Mouse (Mus musculus) forebrain, embryonic 11.5 days (tissue): ENCODE measurements around the gene Slc5a5. TPM values are rescaled to one million over a fixed set of nuclear protein-coding genes. Genes with fewer than 3 reads are reported as not detected.
A peak's percentile ranks its signal among the peaks of the same experiment; 100 is the strongest.

Experiments used
- ATAC-seq: fragments of 200-750 bp; cut with Nextera tagmentation; replicated peaks from 2 replicates; pipeline ENCODE4 v1.8.0; 2017; ENCODE audit warnings: moderate TSS enrichment; ENCODE audit not compliant: low FRiP score
- DNase-seq: peaks from one replicate; pipeline ENCODE4 v3.0.0-alpha.2; 2017; ENCODE audit warnings: low spot score
- H3K27ac ChIP-seq: fragments of 300-500 bp; sonication (generic); 2 replicates; pipeline ENCODE4 v1.5.1; 2014; ENCODE audit warnings: low read depth, low read length
- H3K27me3 ChIP-seq: fragments of 300-500 bp; sonication (generic); 2 replicates; pipeline ENCODE4 v1.6.1; 2014; ENCODE audit warnings: mild to moderate bottlenecking, low read length, mixed read lengths; ENCODE audit not compliant: control insufficient read depth, insufficient read depth
- H3K36me3 ChIP-seq: fragments of 300-500 bp; sonication (generic); 2 replicates; pipeline ENCODE4 v1.6.1; 2014; ENCODE audit warnings: mild to moderate bottlenecking, low read length, moderate library complexity, mixed read lengths; ENCODE audit not compliant: control insufficient read depth, insufficient read depth
- H3K4me1 ChIP-seq: fragments of 300-500 bp; sonication (generic); replicated peaks from 2 replicates; pipeline ENCODE4 v1.6.1; 2014; ENCODE audit warnings: low read length, mixed read lengths; ENCODE audit not compliant: control insufficient read depth, insufficient read depth
- H3K4me2 ChIP-seq: fragments of 300-500 bp; sonication (generic); 2 replicates; pipeline ENCODE4 v1.6.1; 2014; ENCODE audit warnings: low read depth, mild to moderate bottlenecking, low read length, moderate library complexity, mixed read lengths; ENCODE audit not compliant: severe bottlenecking
- H3K4me3 ChIP-seq: fragments of 300-500 bp; sonication (generic); 2 replicates; pipeline ENCODE4 v1.5.1; 2014; ENCODE audit warnings: low read depth, low read length
- H3K9ac ChIP-seq: fragments of 300-500 bp; sonication (generic); 2 replicates; pipeline ENCODE4 v1.6.1; 2014; ENCODE audit warnings: low read length
- H3K9me3 ChIP-seq: fragments of 300-500 bp; sonication (generic); 2 replicates; pipeline ENCODE4 v1.6.1; 2016; ENCODE audit warnings: low read length, mixed read lengths; ENCODE audit not compliant: control insufficient read depth
- WGBS: fragments of 180-500 bp; shearing (Covaris S2); extraction: QIAGEN DNeasy Blood & Tissue Kit; methylation state at CpG from one replicate; pipeline ENCODE4 v1.1.7; 2014; 5-methylcytosine and 5-hydroxymethylcytosine counted together
- polyA plus RNA-seq: library from polyadenylated mRNA; unstranded; fragments of >200 nt; fragmentation: Nextera tagmentation; extraction: Ambion mirVana; gene quantifications from 2 replicates; pipeline ENCODE4 v1.2.1, GENCODE M21; 2014

Gene Slc5a5
- polyA plus RNA-seq, 1 experiment from 2014 or later, result 0.43 TPM

DNA sequence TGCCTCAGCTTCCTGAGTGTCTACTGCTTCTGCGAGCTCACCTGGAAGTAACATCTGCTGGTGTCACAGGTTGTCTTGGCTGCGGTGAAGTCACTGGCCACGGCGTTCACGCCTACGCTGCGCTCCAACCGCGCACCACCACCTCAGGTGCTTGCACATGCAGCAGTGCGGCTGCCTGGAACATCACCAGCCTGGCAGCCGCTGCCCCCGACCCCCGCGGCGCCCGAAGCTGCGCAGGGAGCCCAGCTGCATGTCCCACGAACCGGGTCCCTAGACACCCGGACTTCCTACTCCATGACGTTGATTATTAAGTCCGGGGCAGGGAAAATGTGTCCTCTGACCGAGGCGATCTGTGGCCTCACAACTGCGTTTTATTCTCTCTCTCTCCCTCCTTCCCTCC, 50.1 kb downstream of the Slc5a5 start:
- Histone ChIP-seq H3K9ac (no peak overlapping the region), H3K27me3 (no peaks in the 10 kb centered on the region), H3K27ac (no peak overlapping the region), H3K4me3 (no peak overlapping the region), H3K4me1 (peaks cover 5% of the 10 kb centered on the region; the same call in 1 of the 2 replicates), H3K9me3 (no peaks in the 10 kb centered on the region), H3K36me3 (no peaks in the 10 kb centered on the region), H3K4me2 (no peak overlapping the region)
- ATAC-seq, result no peak
- WGBS, result 73% methylated on average over 25 of the region's 25 CpGs
- DNase-seq, result no peak

DNA sequence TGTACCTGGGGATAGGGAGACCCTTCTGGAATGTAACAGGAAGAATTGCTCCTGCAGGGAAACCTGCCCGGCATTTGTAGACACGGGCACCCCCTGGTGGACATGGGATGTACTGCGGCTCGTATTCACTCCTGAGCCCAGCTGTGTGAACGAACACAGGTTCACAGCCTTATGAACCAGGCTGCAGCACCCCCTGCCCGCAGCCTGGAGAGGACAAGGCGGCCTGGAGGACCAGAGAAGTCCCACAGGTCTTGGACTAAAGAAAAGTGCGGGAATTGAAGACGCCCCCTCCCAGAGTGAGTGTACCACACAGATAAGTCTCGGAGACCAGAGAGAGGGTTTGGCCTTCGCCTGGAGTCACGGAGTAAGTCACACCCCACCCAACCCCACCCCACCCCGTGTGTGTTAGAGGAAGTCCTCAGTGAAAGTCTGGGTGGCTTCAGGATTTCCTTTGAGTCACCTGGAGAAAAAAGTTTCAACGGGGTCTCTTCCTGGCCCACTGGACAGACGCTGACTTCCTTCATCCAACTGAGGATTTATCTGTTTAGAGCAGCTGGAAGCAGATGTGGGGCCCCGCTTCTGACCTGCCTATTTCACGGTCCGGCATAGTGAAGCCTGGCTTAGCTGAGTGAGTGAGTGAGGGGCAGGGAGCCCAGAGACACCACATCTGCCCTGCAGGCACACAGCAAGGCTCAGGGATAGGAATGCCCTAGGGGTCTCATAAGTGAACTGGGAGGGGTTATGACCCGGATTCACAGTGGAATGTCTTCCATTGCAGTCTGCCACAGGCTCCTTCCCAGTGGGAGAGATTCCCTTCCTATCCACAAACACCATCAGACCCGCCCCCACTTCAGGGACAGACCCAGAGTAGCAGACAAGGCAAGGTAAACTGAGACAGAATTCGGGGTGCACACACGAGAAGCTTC, 51.1 kb downstream of the Slc5a5 start:
- no peak overlapping the region for H3K9ac ChIP-seq
- H3K27ac ChIP-seq, result no peak overlapping the region
- WGBS, result 44% methylated on average over 22 of the region's 22 CpGs
- H3K4me1 ChIP-seq, result peaks cover 5% of the 10 kb centered on the region; the same call in 1 of the 2 replicates
- H3K4me2 ChIP-seq, result no peak overlapping the region
- no peak overlapping the region for H3K4me3 ChIP-seq
- H3K9me3 ChIP-seq, result no peaks in the 10 kb centered on the region
- no peak for ATAC-seq
- no peaks in the 10 kb centered on the region for H3K36me3 ChIP-seq
- DNase-seq, result peak; percentile 96
- no peaks in the 10 kb centered on the region for H3K27me3 ChIP-seq

DNA sequence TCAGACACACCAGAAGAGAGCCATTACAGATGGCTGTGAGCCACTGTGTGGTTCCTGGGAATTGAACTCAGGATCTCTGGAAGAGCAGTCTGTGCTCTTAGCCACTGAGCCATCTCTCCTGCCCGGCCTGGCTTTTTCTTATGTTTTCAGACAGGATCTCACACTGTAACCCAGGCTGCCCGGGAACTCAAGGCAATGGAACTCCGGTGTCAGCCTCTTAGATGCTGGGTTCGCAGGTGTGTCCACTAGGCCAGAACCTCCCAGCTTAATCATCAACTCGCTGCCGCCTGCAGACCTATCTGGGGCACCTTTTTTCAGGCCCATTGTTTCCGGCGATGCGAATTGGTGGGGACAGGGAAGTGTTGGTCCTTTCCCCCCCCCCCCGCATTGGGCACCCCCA, 52.0 kb downstream of the Slc5a5 start:
- H3K4me3 ChIP-seq, result no peak overlapping the region
- DNase-seq (no peak), ATAC-seq (no peak)
- no peaks in the 10 kb centered on the region for H3K9me3 ChIP-seq
- peaks cover 5% of the 10 kb centered on the region; the same call in 1 of the 2 replicates for H3K4me1 ChIP-seq
- no peak overlapping the region for H3K9ac ChIP-seq
- 60% methylated on average over 10 of the region's 10 CpGs for WGBS
- no peak overlapping the region for H3K4me2 ChIP-seq
- H3K27me3 ChIP-seq, result no peaks in the 10 kb centered on the region
- no peak overlapping the region for H3K27ac ChIP-seq
- H3K36me3 ChIP-seq, result no peaks in the 10 kb centered on the region

DNA sequence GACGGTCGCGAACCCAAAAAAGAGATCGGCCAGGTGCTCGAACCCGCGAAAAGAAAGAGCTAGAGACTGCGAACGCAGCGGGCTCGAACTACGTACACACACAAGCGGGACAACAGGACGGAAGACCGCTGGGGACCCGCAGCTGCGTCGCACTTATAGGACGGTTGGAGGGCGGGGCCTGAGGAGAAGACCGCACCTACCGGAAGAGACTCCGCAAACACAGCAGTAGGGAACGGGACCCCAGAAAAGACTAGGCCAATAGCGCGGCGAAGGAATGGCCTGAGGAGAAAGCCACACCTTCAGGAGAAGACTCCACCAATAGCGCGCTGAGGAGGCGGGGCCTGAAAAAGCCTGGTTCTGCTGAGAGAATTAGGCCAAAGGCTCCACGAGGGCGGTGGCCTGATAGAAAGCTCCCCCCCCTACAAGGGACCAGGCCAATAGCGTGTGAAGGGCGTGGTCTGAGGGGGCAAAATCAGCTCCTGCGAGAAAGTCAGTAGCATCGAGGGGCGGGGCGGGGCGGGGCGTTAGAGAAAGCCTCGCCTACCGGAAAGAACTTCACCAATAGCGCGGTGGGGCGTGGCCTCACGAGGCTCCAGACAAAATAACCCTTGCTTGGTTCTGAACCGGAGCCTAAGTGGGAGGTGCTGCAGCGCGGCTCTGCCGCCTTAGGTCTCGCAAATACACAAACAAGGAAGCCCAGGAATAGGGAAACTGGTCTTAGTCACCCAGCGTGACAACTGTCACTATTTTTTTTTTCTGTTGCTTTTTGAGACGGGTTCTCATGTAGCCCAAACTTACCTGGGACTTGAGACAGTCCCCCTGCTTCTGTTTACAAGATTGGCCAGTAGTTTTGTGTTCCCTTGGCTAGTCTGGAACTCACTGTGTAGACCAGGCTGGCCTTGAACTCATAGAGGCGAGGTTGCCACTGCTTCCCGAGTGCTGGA, 52.9 kb downstream of the Slc5a5 start, which contains the start of gene Arrdc2:
Arrdc2 (minus strand) TSS at position 313 of the 944 bp plus-strand sequence.
- peak within 1 kb of the TSS; percentile 68 for H3K4me3 ChIP-seq
- DNase-seq (peak; percentile 99), ATAC-seq (peak; percentile 95)
- H3K36me3 ChIP-seq, result no peaks in the 10 kb centered on the region
- no peaks in the 10 kb centered on the region for H3K27me3 ChIP-seq
- H3K4me2 ChIP-seq, result peak within 1 kb of the TSS; percentile 87
- 2% methylated on average over 55 of the region's 55 CpGs for WGBS
- peak within 1 kb of the TSS; percentile 66 for H3K27ac ChIP-seq
- H3K9ac ChIP-seq, result peak within 1 kb of the TSS; percentile 78
- no peaks in the 10 kb centered on the region for H3K9me3 ChIP-seq
- peaks cover 5% of the 10 kb centered on the region; the same call in 1 of the 2 replicates for H3K4me1 ChIP-seq

DNA sequence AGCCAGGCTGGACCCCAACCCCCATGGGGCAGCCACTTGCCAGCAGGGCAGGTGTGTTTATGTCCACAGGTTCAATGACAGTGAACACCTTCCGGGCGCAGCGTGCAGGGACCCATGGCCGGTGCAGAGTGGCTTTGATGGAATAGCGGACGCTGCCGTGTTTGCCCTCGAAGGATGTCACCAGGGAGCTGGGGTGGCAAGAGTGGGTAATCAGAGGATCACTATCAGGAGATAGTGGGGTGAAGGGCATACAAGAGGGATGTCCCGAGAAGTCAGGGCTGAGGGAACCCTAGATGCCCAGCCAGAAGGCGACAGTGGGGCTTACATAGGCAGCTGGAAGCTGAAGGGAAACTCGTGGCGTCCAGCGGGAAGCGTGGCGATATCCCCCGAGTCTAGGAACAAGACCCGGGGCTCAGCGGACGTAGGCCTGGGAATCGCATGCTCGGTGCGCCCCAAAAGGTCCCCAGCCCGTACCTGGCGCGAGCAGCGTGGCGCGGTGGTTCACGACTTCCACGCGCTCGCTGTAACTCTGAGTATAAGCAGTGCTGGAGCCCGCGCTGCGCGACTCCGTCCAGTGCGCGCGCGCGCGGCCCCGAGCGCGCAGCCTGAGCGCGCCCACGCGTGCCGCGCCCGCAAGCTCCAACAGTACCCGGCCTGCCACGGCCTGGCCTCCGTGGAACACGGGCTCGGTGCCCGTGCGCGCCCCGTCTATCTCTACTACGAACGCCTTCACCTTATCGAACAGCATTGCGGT, 53.7 kb downstream of the Slc5a5 start:
- ATAC-seq, result peak; percentile 34
- no peaks in the 10 kb centered on the region for H3K9me3 ChIP-seq
- 3% methylated on average over 66 of the region's 66 CpGs for WGBS
- H3K4me2 ChIP-seq, result peak overlapping the region; percentile 87
- peak overlapping the region; percentile 66 for H3K27ac ChIP-seq
- no peaks in the 10 kb centered on the region for H3K36me3 ChIP-seq
- peak overlapping the region; percentile 68 for H3K4me3 ChIP-seq
- no peaks in the 10 kb centered on the region for H3K27me3 ChIP-seq
- peak; percentile 78 for DNase-seq
- H3K9ac ChIP-seq, result peak overlapping the region; percentile 78
- peaks cover 5% of the 10 kb centered on the region; the same call in 1 of the 2 replicates for H3K4me1 ChIP-seq

DNA sequence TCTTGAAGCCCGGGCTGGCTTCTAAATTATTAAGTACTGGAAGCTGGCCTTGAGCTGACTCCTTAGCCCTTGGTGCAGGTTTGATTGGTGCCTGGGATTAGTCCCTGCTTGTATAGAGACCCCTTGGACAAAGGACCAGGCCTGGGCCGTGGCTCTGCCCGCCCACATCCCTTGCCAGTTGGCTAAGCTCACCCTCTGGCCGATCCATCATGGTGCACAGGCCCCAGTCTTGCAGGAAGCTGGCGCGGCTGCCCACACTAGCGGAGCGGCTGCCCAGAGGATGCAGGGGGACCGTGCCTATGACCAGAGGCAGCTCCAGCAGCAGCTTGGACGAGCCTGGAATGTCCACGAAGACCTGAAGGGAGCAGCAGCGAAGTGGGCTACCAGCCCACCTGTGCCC, 55.9 kb downstream of the Slc5a5 start:
- ATAC-seq (no peak), DNase-seq (no peak)
- H3K36me3 ChIP-seq, result no peaks in the 10 kb centered on the region
- no peaks in the 10 kb centered on the region for H3K27me3 ChIP-seq
- H3K4me2 ChIP-seq, result no peak overlapping the region
- WGBS, result 88% methylated on average over 12 of the region's 12 CpGs
- H3K9ac ChIP-seq, result no peak overlapping the region
- no peaks in the 10 kb centered on the region for H3K9me3 ChIP-seq
- H3K27ac ChIP-seq, result no peak overlapping the region
- H3K4me3 ChIP-seq, result no peak overlapping the region
- H3K4me1 ChIP-seq, result peaks cover 5% of the 10 kb centered on the region; the same call in 1 of the 2 replicates

DNA sequence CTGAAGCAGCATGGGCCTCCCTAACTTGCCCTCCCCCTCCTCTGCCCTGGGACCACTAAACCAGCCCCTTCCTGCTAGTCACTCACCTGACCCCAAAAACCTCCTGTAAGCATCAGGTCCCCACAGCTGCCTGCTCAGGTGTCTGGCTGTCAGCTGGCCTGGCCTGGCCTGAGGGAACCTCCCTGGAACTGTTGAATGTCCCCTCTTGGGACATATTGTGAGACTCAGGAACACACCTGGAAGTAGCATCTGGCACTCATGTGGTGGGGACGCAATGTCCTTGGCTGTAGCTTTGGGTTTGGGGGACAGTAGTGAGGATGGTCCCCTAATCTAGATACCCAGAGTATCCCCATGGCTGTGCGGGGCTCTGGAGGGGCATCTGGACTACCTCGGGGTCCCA, 58.5 kb downstream of the Slc5a5 start:
- Histone ChIP-seq H3K9me3 (no peaks in the 10 kb centered on the region), H3K36me3 (no peaks in the 10 kb centered on the region), H3K9ac (no peak overlapping the region), H3K4me2 (no peak overlapping the region), H3K27ac (no peak overlapping the region), H3K4me3 (no peak overlapping the region), H3K27me3 (no peaks in the 10 kb centered on the region), H3K4me1 (peaks cover 3% of the 10 kb centered on the region; the same call in 1 of the 2 replicates)
- WGBS, result 95% methylated on average over 3 of the region's 3 CpGs
- DNase-seq (no peak), ATAC-seq (no peak)

DNA sequence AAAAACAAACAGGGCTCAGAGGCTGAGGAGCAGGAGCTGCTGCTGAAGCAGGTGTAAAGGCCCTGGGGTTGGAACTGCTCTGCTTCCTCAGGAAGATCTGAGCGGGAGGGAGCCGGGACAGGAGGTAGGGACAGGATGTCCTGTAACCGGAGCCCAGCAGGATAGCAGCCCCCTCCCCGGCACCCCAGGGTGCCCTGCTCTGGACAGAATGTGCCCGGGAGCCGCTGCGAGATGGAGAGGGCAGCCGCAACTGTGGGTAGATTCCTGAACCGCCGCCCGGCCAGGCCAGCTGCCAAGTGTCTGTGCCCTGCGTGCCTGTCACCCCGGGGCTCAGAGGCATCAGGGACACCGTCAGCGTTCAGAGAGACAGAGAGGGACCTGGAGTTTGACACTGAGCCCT, 59.0 kb downstream of the Slc5a5 start:
- no peak overlapping the region for H3K4me2 ChIP-seq
- H3K36me3 ChIP-seq, result no peaks in the 10 kb centered on the region
- no peak overlapping the region for H3K27ac ChIP-seq
- H3K9me3 ChIP-seq, result no peaks in the 10 kb centered on the region
- peaks cover 2% of the 10 kb centered on the region; the same call in 1 of the 2 replicates for H3K4me1 ChIP-seq
- no peak overlapping the region for H3K9ac ChIP-seq
- no peak for DNase-seq
- no peaks in the 10 kb centered on the region for H3K27me3 ChIP-seq
- no peak for ATAC-seq
- no peak overlapping the region for H3K4me3 ChIP-seq
- 51% methylated on average over 15 of the region's 15 CpGs for WGBS
